ENCODE assay signal across 24 mouse cellular contexts in genomic region chr13:109569491-109569890, GRCm38 (mm10).
DNase-seq lines count a peak whose midpoint lies in the region; ATAC-seq and TF ChIP-seq lines count a peak whose summit lies in the region.
"Had no signal": no experiment of that assay in that cellular context is flagged by ENCODE, and none has a peak within 500 bp of the region (broad histone marks: within the 10 kb centered on the region; RNA-seq: fewer than 3 reads in every experiment).

No protein-coding gene starts in this region.

- no peaks in the 10 kb centered on the region for H3K27me3 ChIP-seq in forebrain, embryonic 13.5 days
- H3K27me3 ChIP-seq in forebrain, embryonic 11.5 days (ENCODE audit: control insufficient read depth, insufficient read depth, low read length), result no peaks in the 10 kb centered on the region
- no peaks in the 10 kb centered on the region for H3K27me3 ChIP-seq in hindbrain, embryonic 13.5 days
- H3K27me3 ChIP-seq in hindbrain, postnatal 0 days (ENCODE audit: insufficient read depth, low read length), result no peaks in the 10 kb centered on the region
- H3K27me3 ChIP-seq in midbrain, embryonic 11.5 days (ENCODE audit: control insufficient read depth, insufficient read depth, low read length), result no peaks in the 10 kb centered on the region
- no peaks in the 10 kb centered on the region for H3K27me3 ChIP-seq in midbrain, embryonic 10.5 days (ENCODE audit: low read depth, poor library complexity, severe bottlenecking)
- H3K27me3 ChIP-seq in neural tube, embryonic 15.5 days (replicated peaks), result no peaks in the 10 kb centered on the region
- H3K27me3 ChIP-seq: embryonic facial prominence, embryonic 15.5 days had no signal

- no peak for TF ChIP-seq CTCF in hindbrain, postnatal 0 days (IDR thresholded peaks at IDR 0.05; ENCODE audit: low read depth)

- no peak for DNase-seq in forebrain, embryonic 11.5 days (ENCODE audit: low spot score)
- no peak for DNase-seq in hindbrain, postnatal 0 days (ENCODE audit: low spot score)
- DNase-seq in midbrain, embryonic 11.5 days (ENCODE audit: low spot score, missing footprints), result peak; percentile 26
- no peak for DNase-seq in midbrain, embryonic 10.5 days (ENCODE audit: low spot score)
- DNase-seq: adrenal gland, adult 8-10 months; adrenal gland, postnatal 36 days; B cell, adult 2 months; cerebellum, adult 2 months; cerebellum, postnatal 10 days; embryo, embryonic 11 days; gastrocnemius, postnatal 10 days; heart, adult 18-20 months; heart, postnatal 10 days; heart, postnatal 4 days had no signal

- no peak overlapping the region for H3K4me3 ChIP-seq in forebrain, embryonic 13.5 days
- no peak overlapping the region for H3K4me3 ChIP-seq in forebrain, embryonic 11.5 days (ENCODE audit: low read depth, low read length)
- no peak overlapping the region for H3K4me3 ChIP-seq in hindbrain, embryonic 13.5 days
- no peak overlapping the region for H3K4me3 ChIP-seq in hindbrain, postnatal 0 days (ENCODE audit: low read length)
- no peak overlapping the region for H3K4me3 ChIP-seq in midbrain, embryonic 11.5 days (ENCODE audit: low read depth, low read length)
- H3K4me3 ChIP-seq in midbrain, embryonic 10.5 days, result no peak overlapping the region
- H3K4me3 ChIP-seq in neural tube, embryonic 15.5 days (replicated peaks), result no peak overlapping the region
- H3K4me3 ChIP-seq: embryonic facial prominence, embryonic 15.5 days; erythroblast, embryonic 14.5 days; heart, embryonic 10.5 days had no signal

- H3K9ac ChIP-seq in forebrain, embryonic 13.5 days, result no peak overlapping the region
- no peak overlapping the region for H3K9ac ChIP-seq in forebrain, embryonic 11.5 days (ENCODE audit: low read length)
- no peak overlapping the region for H3K9ac ChIP-seq in hindbrain, embryonic 13.5 days
- H3K9ac ChIP-seq in hindbrain, postnatal 0 days (replicated peaks; ENCODE audit: low read length), result no peak overlapping the region
- H3K9ac ChIP-seq in midbrain, embryonic 11.5 days (ENCODE audit: low read length), result no peak overlapping the region
- no peak overlapping the region for H3K9ac ChIP-seq in neural tube, embryonic 15.5 days (replicated peaks)
- H3K9ac ChIP-seq: embryonic facial prominence, embryonic 15.5 days; hindbrain, embryonic 14.5 days had no signal

- H3K36me3 ChIP-seq in forebrain, embryonic 13.5 days (ENCODE audit: poor library complexity, severe bottlenecking), result no peaks in the 10 kb centered on the region
- no peaks in the 10 kb centered on the region for H3K36me3 ChIP-seq in forebrain, embryonic 11.5 days (ENCODE audit: control insufficient read depth, insufficient read depth, low read length)
- no peaks in the 10 kb centered on the region for H3K36me3 ChIP-seq in hindbrain, embryonic 13.5 days
- no peaks in the 10 kb centered on the region for H3K36me3 ChIP-seq in hindbrain, postnatal 0 days (ENCODE audit: insufficient read depth, low read length)
- no peaks in the 10 kb centered on the region for H3K36me3 ChIP-seq in midbrain, embryonic 11.5 days (ENCODE audit: control insufficient read depth, insufficient read depth, low read length)
- H3K36me3 ChIP-seq in midbrain, embryonic 10.5 days, result no peaks in the 10 kb centered on the region
- no peaks in the 10 kb centered on the region for H3K36me3 ChIP-seq in neural tube, embryonic 15.5 days
- H3K36me3 ChIP-seq: embryonic facial prominence, embryonic 15.5 days; G1E; heart, embryonic 10.5 days had no signal

- H3K4me1 ChIP-seq in forebrain, embryonic 13.5 days, result 0 out of 2 replicates have a peak, but pooled peaks cover 3% of the 10 kb centered on the region
- no peaks in the 10 kb centered on the region for H3K4me1 ChIP-seq in forebrain, embryonic 11.5 days (replicated peaks; ENCODE audit: control insufficient read depth, insufficient read depth, low read length)
- H3K4me1 ChIP-seq in hindbrain, embryonic 13.5 days (replicated peaks), result 0 out of 2 replicates have a peak, but pooled peaks cover 2% of the 10 kb centered on the region
- H3K4me1 ChIP-seq in hindbrain, postnatal 0 days (ENCODE audit: insufficient read depth, low read length), result no peaks in the 10 kb centered on the region
- H3K4me1 ChIP-seq in midbrain, embryonic 11.5 days (ENCODE audit: control insufficient read depth, insufficient read depth, low read length), result no peaks in the 10 kb centered on the region
- no peaks in the 10 kb centered on the region for H3K4me1 ChIP-seq in midbrain, embryonic 10.5 days
- 0 out of 2 replicates have a peak, but pooled peaks cover 2% of the 10 kb centered on the region for H3K4me1 ChIP-seq in neural tube, embryonic 15.5 days
- H3K4me1 ChIP-seq: embryonic facial prominence, embryonic 15.5 days; heart, embryonic 10.5 days had no signal

- peak overlapping the region; percentile 19; the same call in 1 of the 2 replicates for H3K27ac ChIP-seq in forebrain, embryonic 13.5 days
- no peak overlapping the region for H3K27ac ChIP-seq in forebrain, embryonic 11.5 days (ENCODE audit: low read depth, low read length)
- H3K27ac ChIP-seq in hindbrain, embryonic 13.5 days, result 0 out of 2 replicates have a peak overlapping the region, but pooled peaks have one; percentile 49
- no peak overlapping the region for H3K27ac ChIP-seq in hindbrain, postnatal 0 days
- no peak overlapping the region for H3K27ac ChIP-seq in midbrain, embryonic 11.5 days (ENCODE audit: low read depth, low read length)
- no peak overlapping the region for H3K27ac ChIP-seq in midbrain, embryonic 10.5 days (replicated peaks)
- H3K27ac ChIP-seq in neural tube, embryonic 15.5 days (replicated peaks), result peak overlapping the region; percentile 61; the same call in 1 of the 2 replicates
- H3K27ac ChIP-seq: embryonic facial prominence, embryonic 15.5 days; heart, embryonic 10.5 days had no signal

- WGBS in forebrain, embryonic 13.5 days, result 72% methylated on average over 5 of the region's 5 CpGs
- 83% methylated on average over 5 of the region's 5 CpGs for WGBS in forebrain, embryonic 11.5 days
- 69% methylated on average over 5 of the region's 5 CpGs for WGBS in hindbrain, embryonic 13.5 days
- WGBS in hindbrain, postnatal 0 days, result 68% methylated on average over 5 of the region's 5 CpGs
- WGBS in midbrain, embryonic 11.5 days, result 79% methylated on average over 5 of the region's 5 CpGs
- WGBS in midbrain, embryonic 10.5 days, result 79% methylated on average over 5 of the region's 5 CpGs
- 60% methylated on average over 5 of the region's 5 CpGs for WGBS in neural tube, embryonic 15.5 days

- no peak overlapping the region for H3K4me2 ChIP-seq in forebrain, embryonic 13.5 days
- no peak overlapping the region for H3K4me2 ChIP-seq in forebrain, embryonic 11.5 days (ENCODE audit: low read depth, low read length, severe bottlenecking)
- no peak overlapping the region for H3K4me2 ChIP-seq in hindbrain, embryonic 13.5 days
- no peak overlapping the region for H3K4me2 ChIP-seq in hindbrain, postnatal 0 days (ENCODE audit: low read depth, low read length)
- no peak overlapping the region for H3K4me2 ChIP-seq in midbrain, embryonic 11.5 days
- no peak overlapping the region for H3K4me2 ChIP-seq in neural tube, embryonic 15.5 days
- H3K4me2 ChIP-seq: embryonic facial prominence, embryonic 15.5 days had no signal

- peak; percentile 67; the same call in 1 of the 2 replicates for ATAC-seq in forebrain, embryonic 13.5 days
- no peak for ATAC-seq in forebrain, embryonic 11.5 days (replicated peaks; ENCODE audit: low FRiP score)
- no peak for ATAC-seq in hindbrain, embryonic 13.5 days (ENCODE audit: low FRiP score)
- ATAC-seq in hindbrain, postnatal 0 days, result no peak
- no peak for ATAC-seq in midbrain, embryonic 11.5 days (ENCODE audit: low FRiP score)
- ATAC-seq in neural tube, embryonic 15.5 days (ENCODE audit: low FRiP score), result no peak
- ATAC-seq: CD4-positive, CD25-positive, alpha-beta regulatory T cell, adult 4 months; inflammation-experienced regulatory T-cells, adult 6 months had no signal

- H3K9me3 ChIP-seq in forebrain, embryonic 13.5 days (replicated peaks), result no peaks in the 10 kb centered on the region
- H3K9me3 ChIP-seq in forebrain, embryonic 11.5 days (ENCODE audit: control insufficient read depth, low read length), result no peaks in the 10 kb centered on the region
- no peaks in the 10 kb centered on the region for H3K9me3 ChIP-seq in hindbrain, embryonic 13.5 days
- H3K9me3 ChIP-seq in hindbrain, postnatal 0 days (ENCODE audit: low read length), result no peaks in the 10 kb centered on the region
- no peaks in the 10 kb centered on the region for H3K9me3 ChIP-seq in midbrain, embryonic 11.5 days (ENCODE audit: control insufficient read depth, low read length)
- H3K9me3 ChIP-seq in midbrain, embryonic 10.5 days (replicated peaks), result no peaks in the 10 kb centered on the region
- no peaks in the 10 kb centered on the region for H3K9me3 ChIP-seq in neural tube, embryonic 15.5 days (replicated peaks)
- H3K9me3 ChIP-seq: embryonic facial prominence, embryonic 15.5 days; G1E; heart, embryonic 10.5 days had no signal

Comparison
In these comparisons a context has a peak if more than half of its experiments do, and no peak if none do; other contexts are left out.
1. H3K27ac ChIP-seq: peak in forebrain, embryonic 13.5 days (single experiment), hindbrain, embryonic 13.5 days (single experiment) and neural tube, embryonic 15.5 days (single experiment); none in forebrain, embryonic 11.5 days (single experiment), hindbrain, postnatal 0 days (single experiment), midbrain, embryonic 11.5 days (single experiment) and midbrain, embryonic 10.5 days (single experiment).